Mouse (Mus musculus) spleen, adult 2 months (tissue): Measurements from ENCODE around the gene Tomm20l. TPM values are rescaled to one million over a fixed set of nuclear protein-coding genes. Genes with fewer than 3 reads are reported as not detected.

Source experiments
- DNase-seq, 2 experiments: peaks; one replicate each; pipeline versions ENCODE4 v3.0.0 to v3.0.0-alpha.2; 2012 to 2021; ENCODE audit warnings: low spot score in 2 of 2, low read depth in 1 of 2
- H3K27ac ChIP-seq: fragments of 200-500 bp; 2 replicates; pipeline ENCODE4 v1.5.1; 2012; ENCODE audit warnings: low read length, inconsistent platforms; ENCODE audit not compliant: insufficient read depth
- H3K27me3 ChIP-seq: fragments of 200-500 bp; 2 replicates; pipeline ENCODE4 v1.6.1; 2012; ENCODE audit warnings: mild to moderate bottlenecking, moderate library complexity, low read length, inconsistent platforms; ENCODE audit not compliant: control insufficient read depth, insufficient read depth
- H3K36me3 ChIP-seq: fragments of 200-500 bp; 2 replicates; pipeline ENCODE4 v1.6.1; 2012; ENCODE audit warnings: mild to moderate bottlenecking, low read length, inconsistent platforms; ENCODE audit not compliant: control insufficient read depth, insufficient read depth
- H3K4me1 ChIP-seq: fragments of 200-500 bp; 2 replicates; pipeline ENCODE4 v1.6.1; 2011; ENCODE audit warnings: inconsistent platforms; ENCODE audit not compliant: control insufficient read depth, insufficient read depth, insufficient read length
- H3K4me3 ChIP-seq: fragments of 200-500 bp; 2 replicates; pipeline ENCODE4 v1.5.1; 2011; ENCODE audit warnings: mild to moderate bottlenecking, inconsistent platforms; ENCODE audit not compliant: insufficient read depth, insufficient read length; ENCODE audit errors: extremely low read depth
- CTCF ChIP-seq: fragments of 200-500 bp; IDR thresholded peaks from 2 replicates; pipeline ENCODE4 v1.5.1; 2011; ENCODE audit warnings: mild to moderate bottlenecking, inconsistent platforms; ENCODE audit not compliant: insufficient read depth, insufficient read length, insufficient replicate concordance; ENCODE audit errors: extremely low read depth
- POLR2A ChIP-seq: fragments of 200-500 bp; IDR thresholded peaks from 2 replicates; pipeline ENCODE4 v1.6.1; 2011; ENCODE audit warnings: low read depth, low read length, inconsistent platforms
- WGBS: fragments of 180-500 bp; shearing (Covaris S2); methylation state at CpG from one replicate; pipeline ENCODE4 v1.1.7; 2018; 5-methylcytosine and 5-hydroxymethylcytosine counted together
- polyA plus RNA-seq: library from polyadenylated mRNA; depleted of rRNA; stranded (reverse); fragments of >200 nt; gene quantifications from 2 replicates; pipeline ENCODE4 v1.2.3, GENCODE M21; 2012

Tomm20l gene
- polyA plus RNA-seq, 1 experiment = not detected

DNA sequence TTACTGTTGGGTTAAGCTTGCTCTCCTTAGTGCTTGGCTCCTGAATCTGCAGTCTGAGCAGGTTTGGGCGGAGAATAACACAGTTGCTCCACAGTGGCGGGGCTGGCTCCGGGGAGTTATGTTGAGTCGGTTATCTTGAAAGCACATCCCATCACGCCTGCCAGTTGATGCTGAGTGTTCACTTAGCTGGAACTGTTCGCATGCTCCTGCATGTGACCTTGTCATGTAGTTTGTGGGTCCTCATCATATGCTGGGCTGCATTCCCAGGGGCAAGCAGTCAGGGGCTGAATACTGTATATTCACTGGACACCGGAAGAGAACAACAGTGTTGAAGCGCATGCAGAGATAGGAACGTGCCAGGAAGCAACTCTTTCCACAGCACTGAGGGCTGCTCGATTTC, 1.8 kb downstream of the Tomm20l start:
- Histone ChIP-seq H3K36me3 (no peaks in the 10 kb centered on the region), H3K27ac (no peak overlapping the region), H3K4me3 (no peak overlapping the region), H3K4me1 (peaks cover 12% of the 10 kb centered on the region; the same call in 1 of the 2 replicates), H3K27me3 (no peaks in the 10 kb centered on the region)
- no peak for TF ChIP-seq POLR2A
- no peak for TF ChIP-seq CTCF
- 68% methylated on average over 10 of the region's 10 CpGs for WGBS
- no peak for DNase-seq

DNA sequence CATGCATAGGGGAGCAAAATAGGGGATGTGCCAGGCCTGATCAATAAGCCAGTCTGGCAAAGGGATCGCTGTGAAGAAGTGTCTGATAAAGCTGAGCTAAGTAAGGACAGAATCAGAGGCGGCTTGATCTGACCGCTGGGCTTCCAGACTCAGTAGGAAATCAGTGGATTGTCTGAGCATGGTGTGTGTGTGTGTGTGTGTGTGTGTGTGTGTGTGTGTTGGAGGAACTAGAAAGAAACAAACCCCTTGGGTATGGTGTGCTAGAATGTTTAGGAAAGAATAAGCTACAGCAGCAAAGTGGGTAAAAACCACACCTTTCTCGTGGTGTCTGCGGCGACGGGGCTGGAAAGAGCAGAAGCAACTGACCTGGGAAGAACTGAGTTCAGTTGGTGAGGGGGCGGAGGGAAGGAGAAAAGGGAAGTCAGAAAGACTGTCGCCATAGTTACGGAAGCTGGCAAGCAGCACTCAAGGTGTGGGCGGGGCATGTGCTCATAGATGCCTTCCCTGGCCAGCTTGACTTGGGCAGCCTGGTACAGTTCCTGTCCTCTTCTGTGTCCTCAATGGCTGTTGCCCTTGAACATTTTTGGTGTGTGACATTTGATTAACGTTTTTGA, 2.6 kb downstream of the Tomm20l start:
- peak overlapping the region; percentile 3; the same call in 1 of the 2 replicates for H3K4me3 ChIP-seq
- no peak for TF ChIP-seq CTCF
- no peak for TF ChIP-seq POLR2A
- WGBS = 3% methylated on average over 12 of the region's 12 CpGs
- H3K27me3 ChIP-seq = no peaks in the 10 kb centered on the region
- peaks cover 12% of the 10 kb centered on the region; the same call in 1 of the 2 replicates for H3K4me1 ChIP-seq
- no peak overlapping the region; the same call in 1 of the 2 replicates for H3K27ac ChIP-seq
- peak; percentile 80 to 83 for DNase-seq
- no peaks in the 10 kb centered on the region for H3K36me3 ChIP-seq

DNA sequence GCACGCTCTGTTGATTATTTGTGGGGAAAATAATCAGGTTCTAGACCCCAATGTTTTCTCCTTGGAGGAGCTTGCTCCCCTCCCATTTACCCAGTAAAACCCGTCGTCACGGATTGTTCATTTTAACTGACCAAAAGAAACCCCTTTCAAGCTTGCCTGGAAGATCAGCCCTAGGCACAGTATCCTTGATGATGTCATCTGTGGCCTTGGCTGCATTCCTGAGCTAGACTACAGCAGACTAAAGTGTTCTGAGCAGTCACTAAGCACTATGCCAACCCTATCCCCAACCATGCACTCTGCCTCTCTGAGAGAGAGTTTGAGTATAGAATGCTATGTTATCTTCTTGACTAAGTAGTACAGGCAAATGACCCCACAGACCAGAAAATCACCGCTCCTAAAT, 5.2 kb downstream of the Tomm20l start:
- H3K4me1 ChIP-seq = peaks cover 10% of the 10 kb centered on the region; the same call in 1 of the 2 replicates
- H3K36me3 ChIP-seq = no peaks in the 10 kb centered on the region
- DNase-seq = no peak
- no peak overlapping the region for H3K27ac ChIP-seq
- TF ChIP-seq CTCF (no peak), POLR2A (no peak)
- no peak overlapping the region for H3K4me3 ChIP-seq
- 95% methylated on average over 5 of the region's 5 CpGs for WGBS
- H3K27me3 ChIP-seq = no peaks in the 10 kb centered on the region

DNA sequence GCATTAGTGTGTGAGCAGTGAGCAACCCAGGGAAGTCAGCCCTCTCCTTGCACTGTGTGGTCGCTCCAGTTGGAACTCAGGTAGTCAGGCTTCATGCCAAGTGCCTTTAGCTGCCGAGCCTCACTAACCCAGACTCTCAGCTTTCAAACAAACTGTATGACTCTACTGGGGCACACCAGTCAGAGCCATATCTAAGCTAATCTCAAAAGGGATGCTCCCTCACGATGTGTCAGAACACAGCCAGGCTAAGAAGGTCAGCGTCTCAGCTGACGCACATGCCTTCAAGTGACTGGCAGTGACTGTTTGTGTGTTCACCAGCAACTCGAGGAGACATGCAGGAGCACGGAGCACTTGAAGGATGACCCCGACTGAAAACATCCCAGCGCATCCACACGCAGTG, 11.5 kb downstream of the Tomm20l start:
- Histone ChIP-seq H3K4me3 (no peak overlapping the region), H3K36me3 (peaks cover 17% of the 10 kb centered on the region), H3K4me1 (no peaks in the 10 kb centered on the region), H3K27ac (no peak overlapping the region), H3K27me3 (no peaks in the 10 kb centered on the region)
- WGBS = 91% methylated on average over 10 of the region's 10 CpGs
- DNase-seq = no peak
- TF ChIP-seq CTCF (no peak), POLR2A (no peak)

DNA sequence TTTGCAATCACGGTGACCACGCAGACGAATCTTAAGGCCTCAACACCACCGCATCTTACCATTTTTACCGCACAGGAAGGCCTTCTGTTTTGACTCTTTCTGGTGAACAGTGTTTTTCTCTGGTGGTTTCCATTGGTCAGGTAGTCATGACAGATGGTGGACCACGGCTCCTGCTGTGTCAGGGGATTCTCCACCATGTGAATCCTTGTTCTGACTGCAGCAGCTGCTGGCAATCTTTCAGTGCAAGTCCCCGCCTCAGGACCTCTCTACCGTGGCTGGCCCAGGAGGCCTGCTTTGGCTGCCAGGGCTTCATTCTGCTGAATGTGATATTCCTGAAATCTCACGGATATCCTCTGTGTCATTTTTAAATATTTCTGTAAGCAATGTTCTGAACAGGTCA, 12.1 kb downstream of the Tomm20l start:
- WGBS = 85% methylated on average over 9 of the region's 9 CpGs

DNA sequence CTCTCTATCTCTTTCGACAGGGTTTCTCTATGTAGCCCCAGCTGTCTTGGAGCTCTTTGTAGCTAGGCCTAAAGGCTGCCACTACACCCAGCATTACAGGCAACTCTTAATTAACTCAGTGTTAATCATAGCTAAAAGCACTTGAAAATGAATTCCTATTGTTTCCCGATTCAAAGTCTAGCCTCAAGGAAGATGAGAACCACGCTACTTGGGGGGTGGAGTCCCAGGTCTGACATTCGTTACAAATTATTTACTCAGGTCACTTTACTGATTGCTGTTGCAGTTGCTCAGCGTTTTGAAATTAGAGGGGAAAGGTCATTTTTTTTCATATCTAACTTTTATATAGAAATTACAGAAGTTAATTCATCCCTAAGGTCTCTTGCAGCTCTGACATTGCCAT, 24.4 kb downstream of the Tomm20l start:
- DNase-seq = no peak
- WGBS = 15% methylated on average over 5 of the region's 5 CpGs
- peaks cover 3% of the 10 kb centered on the region; the same call in 1 of the 2 replicates for H3K4me1 ChIP-seq
- no peak overlapping the region for H3K27ac ChIP-seq
- no peak overlapping the region for H3K4me3 ChIP-seq
- no peak for TF ChIP-seq CTCF
- TF ChIP-seq POLR2A = no peak
- H3K27me3 ChIP-seq = no peaks in the 10 kb centered on the region
- H3K36me3 ChIP-seq = peaks cover 7% of the 10 kb centered on the region

More for the DNA sequence above, 12.1 kb downstream of the Tomm20l start:
- no peaks in the 10 kb centered on the region for H3K27me3 ChIP-seq
- no peaks in the 10 kb centered on the region for H3K4me1 ChIP-seq
- no peak for DNase-seq
- no peak overlapping the region for H3K27ac ChIP-seq
- no peak overlapping the region for H3K4me3 ChIP-seq
- H3K36me3 ChIP-seq = peaks cover 17% of the 10 kb centered on the region
- no peak for TF ChIP-seq POLR2A
